Mouse (Mus musculus) CH12.LX (cell line): Measurements from ENCODE around the gene Rnf169.
"Not testable (repeated sequence)": the region's sequence is repeated elsewhere in the genome, so short reads cannot be mapped to it uniquely, and the experiment has no call there.

Source experiments
- CHD2 ChIP-seq: IDR thresholded peaks from 2 replicates; pipeline ENCODE4 v1.6.1; 2011; ENCODE audit warnings: low read length, improper control_type of control experiment
- CTCF ChIP-seq, 2 experiments: IDR thresholded peaks in 1 of 2; conservative IDR thresholded peaks in 1 of 2; 2 replicates each; pipeline ENCODE4 v1.5.1; 2011 to 2012; ENCODE audit warnings: low read depth in 2 of 2, low read length in 2 of 2, improper control_type of control experiment in 1 of 2, inconsistent platforms in 1 of 2, mild to moderate bottlenecking in 1 of 2, moderate library complexity in 1 of 2
- EP300 ChIP-seq: IDR thresholded peaks from 2 replicates; pipeline ENCODE4 v1.6.1; 2011; ENCODE audit warnings: low read length, improper control_type of control experiment
- KAT2A ChIP-seq: IDR thresholded peaks from 2 replicates; pipeline ENCODE4 v1.6.1; 2012; ENCODE audit warnings: low read length, improper control_type of control experiment, inconsistent platforms; ENCODE audit not compliant: insufficient replicate concordance
- MXI1 ChIP-seq: IDR thresholded peaks from 2 replicates; pipeline ENCODE4 v1.6.1; 2011; ENCODE audit warnings: mild to moderate bottlenecking, low read depth, low read length, improper control_type of control experiment
- MYC ChIP-seq: IDR thresholded peaks from 2 replicates; pipeline ENCODE4 v1.6.1; 2011; ENCODE audit warnings: low read depth, mild to moderate bottlenecking, improper control_type of control experiment, low read length
- NELFE ChIP-seq: IDR thresholded peaks from 2 replicates; pipeline ENCODE4 v1.6.1; 2011; ENCODE audit warnings: low read depth, low read length, improper control_type of control experiment
- NRF1 ChIP-seq: IDR thresholded peaks from 2 replicates; pipeline ENCODE4 v1.6.1; 2014; ENCODE audit warnings: low read depth, mild to moderate bottlenecking, inconsistent platforms, low read length, improper control_type of control experiment, moderate library complexity
- POLR2A ChIP-seq: IDR thresholded peaks from 2 replicates; pipeline ENCODE4 v1.6.1; 2011; ENCODE audit warnings: low read depth, mild to moderate bottlenecking, improper control_type of control experiment, low read length
- SMC3 ChIP-seq: IDR thresholded peaks from 2 replicates; pipeline ENCODE4 v1.6.1; 2011; ENCODE audit warnings: low read depth, low read length, improper control_type of control experiment
- TCF12 ChIP-seq: IDR thresholded peaks from 2 replicates; pipeline ENCODE4 v1.6.1; 2014; ENCODE audit warnings: low read depth, mild to moderate bottlenecking, inconsistent platforms, low read length, improper control_type of control experiment
- USF1 ChIP-seq: IDR thresholded peaks from 2 replicates; pipeline ENCODE4 v1.6.1; 2014; ENCODE audit warnings: low read depth, mild to moderate bottlenecking, inconsistent platforms, low read length, improper control_type of control experiment
- ZC3H11A ChIP-seq: IDR thresholded peaks from 2 replicates; pipeline ENCODE4 v1.6.1; 2012; ENCODE audit warnings: low read depth, mild to moderate bottlenecking, inconsistent platforms, low read length, improper control_type of control experiment

DNA sequence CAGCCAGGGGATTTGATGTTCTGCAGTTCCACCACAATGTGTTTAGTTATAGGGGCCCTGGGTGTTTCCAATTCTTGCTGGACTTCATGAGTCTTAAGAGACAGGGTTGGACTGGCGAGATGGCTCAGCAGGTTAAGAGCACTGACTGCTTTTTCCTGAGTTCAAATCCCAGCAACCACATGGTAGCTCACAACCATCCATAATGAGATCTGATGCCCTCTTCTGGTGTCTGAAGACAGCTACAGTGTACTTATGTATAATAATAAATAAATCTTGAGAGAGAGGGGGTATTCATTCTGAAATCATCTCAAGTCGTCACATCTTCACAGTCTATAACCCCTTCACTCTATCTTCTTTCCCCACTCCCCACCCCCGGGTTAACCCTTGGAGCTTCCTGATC lies 7.3 kb downstream of the Rnf169 start:
- TF ChIP-seq USF1; POLR2A; EP300; CTCF (conservative IDR thresholded peaks at IDR 0.05 in 1 of 2, IDR thresholded peaks at IDR 0.05 in 1 of 2; ENCODE audit: low read depth in 2 of 2, low read length in 2 of 2); NELFE; TCF12; MYC; MXI1; ZC3H11A; SMC3; KAT2A; NRF1; CHD2: not testable (repeated sequence)
